Mouse (Mus musculus): ENCODE measurements around the gene Napsa. TPM values are rescaled to one million over a fixed set of nuclear protein-coding genes. Genes with fewer than 3 reads are reported as not detected.
A peak's percentile ranks its signal among the peaks of the same experiment; 100 is the strongest.

Gene Napsa
- polyA plus RNA-seq, 1 experiment from 2014 or later = 4.7 TPM

GRCm38 (mm10) chr7:44550409-44550678 lies 21.8 kb upstream of the Napsa start:
- TF ChIP-seq CTCF (IDR thresholded peaks at IDR 0.05; ENCODE audit: low read depth) = no peak
- no peak overlapping the region for H3K4me3 ChIP-seq (ENCODE audit: low read depth, low read length)
- H3K4me1 ChIP-seq (ENCODE audit: insufficient read depth) = 0 out of 2 replicates have a peak, but pooled peaks cover 6% of the 10 kb centered on the region
- DNase-seq (no peak), ATAC-seq (ENCODE audit: insufficient read depth) (no peak)
- H3K9me3 ChIP-seq (ENCODE audit: low read depth, low read length) = no peaks in the 10 kb centered on the region
- no peak overlapping the region for H3K9ac ChIP-seq
- H3K27ac ChIP-seq (ENCODE audit: low read depth) = no peak overlapping the region
- no peaks in the 10 kb centered on the region for H3K27me3 ChIP-seq (ENCODE audit: insufficient read depth, low read length)
- WGBS = 89% methylated on average over 12 of the region's 12 CpGs
- H3K4me2 ChIP-seq = no peak overlapping the region
- peaks cover 30% of the 10 kb centered on the region for H3K36me3 ChIP-seq (ENCODE audit: insufficient read depth)

- WGBS = 90% methylated on average over 21 of the region's 21 CpGs
- DNase-seq (no peak), ATAC-seq (ENCODE audit: insufficient read depth) (no peak)
- Histone ChIP-seq H3K9me3 (ENCODE audit: low read depth, low read length) (no peaks in the 10 kb centered on the region), H3K27me3 (ENCODE audit: insufficient read depth, low read length) (no peaks in the 10 kb centered on the region), H3K4me2 (no peak overlapping the region), H3K36me3 (ENCODE audit: insufficient read depth) (peaks cover 28% of the 10 kb centered on the region), H3K9ac (no peak overlapping the region), H3K4me1 (ENCODE audit: insufficient read depth) (0 out of 2 replicates have a peak, but pooled peaks cover 6% of the 10 kb centered on the region), H3K4me3 (ENCODE audit: low read depth, low read length) (no peak overlapping the region), H3K27ac (ENCODE audit: low read depth) (no peak overlapping the region)
- no peak for TF ChIP-seq CTCF (IDR thresholded peaks at IDR 0.05; ENCODE audit: low read depth)
Measured at GRCm38 (mm10) chr7:44551301-44551700, 20.9 kb upstream of the Napsa start.

GRCm38 (mm10) chr7:44551731-44552130 lies 20.4 kb upstream of the Napsa start:
- H3K4me3 ChIP-seq (ENCODE audit: low read depth, low read length) = no peak overlapping the region
- no peak for ATAC-seq (ENCODE audit: insufficient read depth)
- no peaks in the 10 kb centered on the region for H3K9me3 ChIP-seq (ENCODE audit: low read depth, low read length)
- 72% methylated on average over 22 of the region's 22 CpGs for WGBS
- no peak overlapping the region for H3K9ac ChIP-seq
- no peak for DNase-seq
- no peaks in the 10 kb centered on the region for H3K27me3 ChIP-seq (ENCODE audit: insufficient read depth, low read length)
- 0 out of 2 replicates have a peak, but pooled peaks cover 6% of the 10 kb centered on the region for H3K4me1 ChIP-seq (ENCODE audit: insufficient read depth)
- H3K4me2 ChIP-seq = no peak overlapping the region
- TF ChIP-seq CTCF (IDR thresholded peaks at IDR 0.05; ENCODE audit: low read depth) = no peak
- peaks cover 28% of the 10 kb centered on the region for H3K36me3 ChIP-seq (ENCODE audit: insufficient read depth)
- no peak overlapping the region for H3K27ac ChIP-seq (ENCODE audit: low read depth)

- no peak for TF ChIP-seq CTCF (IDR thresholded peaks at IDR 0.05; ENCODE audit: low read depth)
- peak overlapping the region; percentile 84 for H3K4me3 ChIP-seq (ENCODE audit: low read depth, low read length)
- no peaks in the 10 kb centered on the region for H3K27me3 ChIP-seq (ENCODE audit: insufficient read depth, low read length)
- WGBS = 83% methylated on average over 31 of the region's 31 CpGs
- no peak overlapping the region for H3K27ac ChIP-seq (ENCODE audit: low read depth)
- ATAC-seq (ENCODE audit: insufficient read depth) (no peak), DNase-seq (no peak)
- no peaks in the 10 kb centered on the region for H3K9me3 ChIP-seq (ENCODE audit: low read depth, low read length)
- no peak overlapping the region for H3K9ac ChIP-seq
- H3K4me2 ChIP-seq = peak overlapping the region; percentile 72
- H3K36me3 ChIP-seq (ENCODE audit: insufficient read depth) = peaks cover 28% of the 10 kb centered on the region
- 0 out of 2 replicates have a peak, but pooled peaks cover 5% of the 10 kb centered on the region for H3K4me1 ChIP-seq (ENCODE audit: insufficient read depth)
Measured at GRCm38 (mm10) chr7:44552141-44552908, 19.9 kb upstream of the Napsa start.

GRCm38 (mm10) chr7:44553196-44553764 lies 18.9 kb upstream of the Napsa start:
- DNase-seq = peak; percentile 88
- ATAC-seq (ENCODE audit: insufficient read depth) = peak; percentile 68
- no peaks in the 10 kb centered on the region for H3K27me3 ChIP-seq (ENCODE audit: insufficient read depth, low read length)
- H3K27ac ChIP-seq (ENCODE audit: low read depth) = peak overlapping the region; percentile 97
- H3K9ac ChIP-seq = peak overlapping the region; percentile 66
- peaks cover 28% of the 10 kb centered on the region for H3K36me3 ChIP-seq (ENCODE audit: insufficient read depth)
- H3K4me2 ChIP-seq = peak overlapping the region; percentile 72
- WGBS = under 1% methylated on average over 32 of the region's 32 CpGs
- no peaks in the 10 kb centered on the region for H3K9me3 ChIP-seq (ENCODE audit: low read depth, low read length)
- H3K4me1 ChIP-seq (ENCODE audit: insufficient read depth) = no peaks in the 10 kb centered on the region
- TF ChIP-seq CTCF (IDR thresholded peaks at IDR 0.05; ENCODE audit: low read depth) = no peak
- peak overlapping the region; percentile 84 for H3K4me3 ChIP-seq (ENCODE audit: low read depth, low read length)

- no peak for TF ChIP-seq CTCF (IDR thresholded peaks at IDR 0.05; ENCODE audit: low read depth)
- H3K4me1 ChIP-seq (ENCODE audit: insufficient read depth) = no peaks in the 10 kb centered on the region
- peak within 1 kb of the TSS; percentile 66 for H3K9ac ChIP-seq
- no peaks in the 10 kb centered on the region for H3K9me3 ChIP-seq (ENCODE audit: low read depth, low read length)
- H3K36me3 ChIP-seq (ENCODE audit: insufficient read depth) = peaks cover 28% of the 10 kb centered on the region
- H3K4me2 ChIP-seq = peak within 1 kb of the TSS; percentile 72
- H3K27me3 ChIP-seq (ENCODE audit: insufficient read depth, low read length) = no peaks in the 10 kb centered on the region
- under 1% methylated on average over 22 of the region's 22 CpGs for WGBS
- ATAC-seq (ENCODE audit: insufficient read depth) (peak; percentile 85), DNase-seq (peak; percentile 99)
- peak within 1 kb of the TSS; percentile 84 for H3K4me3 ChIP-seq (ENCODE audit: low read depth, low read length)
- peak within 1 kb of the TSS; percentile 97 for H3K27ac ChIP-seq (ENCODE audit: low read depth)
Measured at GRCm38 (mm10) chr7:44553826-44554225, 18.4 kb upstream of the Napsa start, which contains the start of gene Nr1h2. Nr1h2 (minus strand) TSS chr7:44553951.

GRCm38 (mm10) chr7:44557629-44558028 lies 14.6 kb upstream of the Napsa start:
- no peaks in the 10 kb centered on the region for H3K27me3 ChIP-seq (ENCODE audit: insufficient read depth, low read length)
- no peak overlapping the region for H3K9ac ChIP-seq
- DNase-seq (no peak), ATAC-seq (ENCODE audit: insufficient read depth) (no peak)
- 55% methylated on average over 2 of the region's 2 CpGs for WGBS
- no peaks in the 10 kb centered on the region for H3K9me3 ChIP-seq (ENCODE audit: low read depth, low read length)
- H3K36me3 ChIP-seq (ENCODE audit: insufficient read depth) = no peaks in the 10 kb centered on the region
- H3K4me3 ChIP-seq (ENCODE audit: low read depth, low read length) = no peak overlapping the region
- no peak for TF ChIP-seq CTCF (IDR thresholded peaks at IDR 0.05; ENCODE audit: low read depth)
- H3K4me2 ChIP-seq = no peak overlapping the region
- H3K4me1 ChIP-seq (ENCODE audit: insufficient read depth) = no peaks in the 10 kb centered on the region
- H3K27ac ChIP-seq (ENCODE audit: low read depth) = no peak overlapping the region
